Mouse (Mus musculus) urinary bladder, adult 18-20 months (tissue): Measurements from ENCODE around the gene Epha2.

ENCODE experiments used
- DNase-seq, 2 experiments: peaks; one replicate each; pipeline ENCODE4 v3.0.0; 2022; ENCODE audit warnings: low spot score in 2 of 2, mixed read lengths in 2 of 2

The Epha2 gene

DNA sequence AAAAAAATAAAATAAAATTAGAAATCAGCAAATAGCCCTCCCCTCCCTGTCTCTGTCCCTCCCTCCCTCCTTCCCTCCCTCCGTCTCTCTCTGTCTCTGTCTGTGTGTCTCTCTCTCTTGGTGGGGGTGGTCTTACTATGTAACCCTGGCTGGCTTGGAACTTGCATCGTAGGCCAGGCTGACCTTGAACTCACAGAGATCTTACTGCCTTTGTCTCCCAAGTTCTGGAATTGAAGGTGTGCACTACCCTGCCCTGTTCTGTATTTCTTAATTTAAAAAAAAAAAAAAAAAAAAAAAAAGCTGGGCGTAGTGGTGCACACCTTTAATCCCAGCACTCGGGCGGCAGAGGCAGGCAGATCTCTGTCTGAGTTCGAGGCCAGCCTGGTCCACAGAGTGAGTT lies 21.3 kb upstream of the Epha2 start:
- no peak for DNase-seq

DNA sequence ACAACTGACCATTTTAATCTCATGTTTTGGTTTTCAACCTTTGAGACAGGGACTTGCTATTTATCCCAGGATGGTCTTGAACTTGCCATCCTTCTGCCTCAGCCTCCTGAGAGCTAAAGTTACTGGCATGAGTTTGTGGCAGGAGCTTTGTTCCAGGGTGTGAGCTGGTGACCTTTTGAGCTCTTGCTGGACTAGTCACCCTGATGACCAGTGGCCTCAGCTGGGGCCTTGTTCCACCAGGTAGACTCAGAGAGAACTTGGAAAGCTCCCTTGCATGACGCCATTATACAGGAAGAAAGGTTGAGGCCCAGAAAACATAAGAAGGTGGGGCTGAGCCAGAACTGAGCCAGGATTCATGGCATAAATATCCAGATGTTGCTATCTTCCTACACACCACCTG lies 20.6 kb upstream of the Epha2 start:
- DNase-seq = no peak

DNA sequence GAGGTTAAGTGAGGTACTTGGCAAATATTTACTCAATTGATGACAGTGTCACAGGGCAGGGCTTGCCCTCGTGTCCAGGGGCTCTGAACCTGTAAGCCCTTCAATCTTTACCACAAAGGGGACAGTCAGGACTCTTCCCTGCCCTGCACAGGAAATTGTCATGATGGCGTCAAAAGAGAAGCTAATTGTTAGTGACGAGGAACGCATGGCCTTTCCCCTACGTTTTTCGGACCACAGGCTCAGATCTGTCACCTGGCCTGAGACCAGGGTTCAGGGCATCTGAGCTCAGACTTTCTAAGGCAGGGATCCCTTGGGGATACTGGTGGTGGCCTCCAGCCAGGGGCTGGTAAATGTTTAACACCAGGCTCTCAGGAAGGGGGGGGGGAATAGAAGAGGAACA lies 19.9 kb upstream of the Epha2 start:
- DNase-seq = no peak

DNA sequence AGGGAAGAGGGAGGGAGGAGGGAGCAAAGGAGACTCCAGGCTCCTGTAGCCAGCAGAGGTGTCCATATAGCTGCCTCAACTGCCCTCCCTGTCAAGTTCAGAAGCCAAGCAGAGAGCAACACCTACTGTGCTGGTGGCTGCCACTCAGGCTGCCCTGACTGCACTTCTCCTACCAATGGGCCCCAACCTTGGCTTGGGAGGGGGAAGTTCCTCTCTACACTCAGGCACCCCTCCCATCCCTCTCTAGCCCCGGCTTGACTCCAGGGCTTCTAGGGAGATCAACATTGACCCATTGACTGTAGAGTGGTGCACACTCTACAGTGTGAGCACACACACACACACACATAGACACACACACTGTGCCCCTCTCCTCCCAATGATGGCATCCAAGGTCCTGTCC lies 19.5 kb upstream of the Epha2 start:
- DNase-seq = no peak

DNA sequence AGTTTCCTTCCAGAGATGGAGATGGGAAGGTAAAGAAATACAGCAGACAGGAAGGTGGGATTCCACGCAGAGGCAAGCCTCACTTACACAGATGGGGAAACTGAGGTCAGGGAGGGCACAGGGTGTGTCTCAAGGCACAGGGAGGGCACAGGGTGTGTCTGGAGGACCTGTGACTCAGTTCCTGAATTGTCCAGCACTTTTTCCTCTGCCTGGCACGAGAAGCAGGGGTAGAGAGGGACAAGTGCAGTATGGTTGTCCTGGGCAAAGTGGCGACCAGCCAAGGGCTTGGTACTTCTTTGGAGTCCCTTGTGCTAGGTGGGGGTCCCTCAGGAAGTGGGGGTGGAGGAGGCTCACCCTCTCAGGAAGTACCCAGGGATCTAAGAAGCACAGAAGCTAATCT lies 19.0 kb upstream of the Epha2 start:
- DNase-seq = no peak

DNA sequence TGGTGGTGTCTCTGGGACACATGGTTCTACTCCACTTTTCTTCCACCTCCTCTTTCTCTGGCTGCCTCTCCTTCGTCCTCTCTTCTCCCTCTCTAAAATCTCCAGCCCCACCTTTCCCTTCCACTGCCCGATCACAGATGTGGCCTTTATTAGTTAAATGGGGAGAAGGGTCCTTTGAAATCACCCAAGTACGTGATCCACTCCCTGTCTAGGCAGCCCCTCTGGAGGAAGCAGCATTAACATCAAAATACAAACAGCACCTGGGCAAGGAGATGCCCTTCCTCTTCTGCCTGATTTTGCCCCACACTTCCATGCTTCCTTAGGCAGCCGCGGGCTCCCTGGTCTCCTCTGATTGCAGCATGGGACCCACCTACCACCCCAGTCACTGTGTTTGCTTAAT lies 18.4 kb upstream of the Epha2 start:
- DNase-seq = no peak

DNA sequence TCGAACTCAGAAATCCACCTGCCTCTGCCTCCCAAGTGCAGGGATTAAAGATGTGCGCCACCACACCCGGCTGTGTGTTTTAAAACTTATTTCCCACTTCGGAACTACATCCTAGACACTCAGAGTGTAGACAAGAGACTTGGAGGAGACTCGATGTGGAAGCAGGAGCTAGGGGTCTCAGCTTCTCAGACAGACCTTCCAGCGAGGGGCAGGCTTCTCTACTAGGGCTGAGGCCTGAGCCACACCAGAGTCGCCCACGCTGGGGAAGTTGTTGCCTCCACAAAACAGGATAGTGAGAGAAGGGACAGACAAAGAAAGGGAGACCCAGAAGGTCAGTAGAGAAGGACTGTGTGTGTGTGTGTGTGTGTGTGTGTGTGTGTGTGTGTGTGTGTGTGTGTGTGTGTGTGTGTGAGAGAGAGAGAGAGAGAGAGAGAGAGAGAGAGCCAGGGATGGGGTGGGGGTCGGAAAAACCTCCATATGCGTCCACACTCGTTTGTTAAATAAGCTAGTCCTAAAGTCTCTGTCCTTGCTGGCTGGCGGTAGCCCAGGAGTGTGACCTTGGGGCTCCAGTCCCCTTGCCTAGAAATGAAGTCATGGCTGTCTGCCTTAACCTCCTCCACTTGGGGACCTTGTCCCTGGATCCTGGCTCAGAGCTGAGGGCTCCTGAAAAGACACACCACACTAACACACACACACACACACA lies 17.7 kb upstream of the Epha2 start:
- no peak for DNase-seq

DNA sequence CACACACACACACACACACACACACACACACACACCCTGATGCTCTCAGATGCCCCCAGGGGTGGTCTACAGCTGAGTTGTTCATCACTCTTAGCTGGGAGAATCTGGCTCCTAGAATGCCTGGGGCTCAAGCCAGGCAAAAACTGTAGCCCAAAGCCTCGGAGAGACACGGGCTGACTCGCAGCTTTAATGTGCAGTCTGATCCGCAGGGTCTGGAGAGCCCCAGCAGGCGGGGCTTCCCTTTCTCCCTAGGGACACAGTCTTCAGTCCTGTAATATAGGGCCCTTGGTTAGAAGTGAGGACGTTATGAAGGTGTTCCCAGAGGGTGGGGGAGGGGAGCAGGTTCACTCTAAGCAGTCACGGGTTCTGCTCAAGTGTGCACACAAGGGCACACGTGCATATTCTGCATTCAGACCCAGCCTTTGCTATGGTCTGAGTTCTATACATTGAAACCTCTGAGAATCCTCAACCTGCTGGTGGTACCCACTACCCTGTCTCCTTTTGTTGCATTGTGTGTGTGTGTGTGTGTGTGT lies 17.1 kb upstream of the Epha2 start:
- no peak for DNase-seq

DNA sequence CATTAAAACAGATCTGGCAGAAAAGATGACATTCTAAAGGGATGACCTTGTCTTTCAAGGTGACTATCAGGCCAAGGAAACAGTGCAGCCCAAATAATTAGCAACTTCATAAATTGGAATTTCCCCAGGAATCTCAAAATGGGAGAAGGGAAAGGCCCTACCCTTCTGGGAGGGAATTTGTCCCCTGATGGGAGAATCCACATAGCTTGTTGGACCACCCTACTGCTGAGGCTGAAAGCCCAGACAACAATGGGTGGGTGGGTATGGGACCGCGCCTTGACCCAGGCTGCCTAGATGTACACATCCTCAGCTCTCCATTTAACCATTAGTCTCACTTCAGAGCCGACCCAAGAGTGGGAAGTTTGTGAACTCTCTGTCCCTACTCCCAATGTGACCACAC lies 16.6 kb upstream of the Epha2 start:
- no peak for DNase-seq

DNA sequence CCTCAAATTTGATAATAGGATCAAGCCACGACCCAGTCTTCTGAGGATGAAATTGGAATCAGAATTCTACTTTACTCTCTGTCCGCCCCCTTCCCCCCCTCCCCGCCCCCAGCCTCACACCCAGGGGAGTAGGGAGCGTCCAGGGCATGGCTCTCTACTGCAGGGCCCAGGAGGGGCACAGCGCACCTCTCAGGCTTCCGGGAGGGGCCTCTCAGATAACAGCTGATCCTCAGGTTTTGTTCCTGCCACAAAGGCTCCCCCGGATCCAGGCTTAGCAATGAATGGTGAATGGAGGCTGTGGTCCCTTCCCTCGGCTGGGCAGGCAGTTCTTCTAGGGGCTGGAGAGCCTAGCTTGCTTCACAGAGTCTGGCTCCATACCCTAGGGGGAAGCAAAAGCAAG lies 15.9 kb upstream of the Epha2 start:
- DNase-seq = no peak

DNA sequence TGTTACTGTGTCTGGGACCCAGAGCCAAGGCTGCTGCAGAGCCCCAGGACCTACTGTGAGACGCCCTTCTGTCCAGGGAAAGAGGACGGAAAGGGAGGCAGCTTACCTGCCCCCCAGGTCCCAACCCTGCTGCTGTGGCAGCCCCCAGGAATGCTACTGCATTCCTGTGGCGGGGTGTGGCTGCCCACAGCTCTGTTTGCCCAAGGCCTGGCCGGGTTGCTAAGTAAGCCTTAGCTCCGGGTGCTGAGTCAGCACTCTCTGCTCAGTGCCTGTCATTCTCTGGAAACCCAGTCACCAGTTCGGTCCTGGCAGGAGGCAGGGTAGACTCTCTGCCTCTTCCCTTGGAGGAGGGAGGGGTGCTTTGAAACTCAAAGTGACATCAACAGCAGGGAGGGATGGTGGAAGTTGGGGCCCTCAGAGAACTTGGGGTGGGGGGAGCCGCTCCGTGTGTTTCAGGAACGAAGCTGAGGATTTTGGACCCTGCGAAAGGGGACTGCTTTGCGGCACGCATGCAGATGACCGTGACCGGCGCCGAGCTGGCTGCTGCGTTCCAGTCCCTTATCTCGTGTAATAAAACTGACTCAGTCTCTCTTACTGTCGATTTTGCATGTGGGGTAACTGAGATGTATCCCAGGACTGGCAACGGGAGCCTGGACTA lies 14.1 kb upstream of the Epha2 start:
- DNase-seq = peak in 1 of 2 experiments; percentile 82

DNA sequence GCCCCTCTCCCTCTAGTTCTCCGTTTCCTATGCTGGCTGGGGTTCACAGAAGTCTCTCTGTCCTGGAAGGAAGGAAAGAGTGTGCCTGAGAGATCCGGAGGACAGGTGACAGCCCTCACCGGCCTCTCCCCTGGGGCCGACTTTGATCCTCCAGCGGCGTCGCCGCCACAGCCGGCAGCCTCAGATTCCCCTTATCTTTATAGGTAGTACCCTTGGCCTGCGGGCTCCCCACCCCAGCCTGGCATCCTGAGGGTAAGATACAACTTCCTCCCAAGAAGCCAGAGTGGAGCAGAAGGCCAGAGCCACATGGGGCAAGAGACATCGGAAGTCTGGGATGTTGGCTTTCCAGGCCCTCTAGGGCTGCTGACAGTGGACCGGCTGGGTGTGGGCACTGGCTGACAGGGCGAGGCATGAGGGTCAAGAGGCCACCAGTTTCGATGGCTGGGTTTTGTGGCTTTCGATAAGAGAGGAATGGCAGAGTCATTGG lies 13.5 kb upstream of the Epha2 start:
- DNase-seq = no peak

DNA sequence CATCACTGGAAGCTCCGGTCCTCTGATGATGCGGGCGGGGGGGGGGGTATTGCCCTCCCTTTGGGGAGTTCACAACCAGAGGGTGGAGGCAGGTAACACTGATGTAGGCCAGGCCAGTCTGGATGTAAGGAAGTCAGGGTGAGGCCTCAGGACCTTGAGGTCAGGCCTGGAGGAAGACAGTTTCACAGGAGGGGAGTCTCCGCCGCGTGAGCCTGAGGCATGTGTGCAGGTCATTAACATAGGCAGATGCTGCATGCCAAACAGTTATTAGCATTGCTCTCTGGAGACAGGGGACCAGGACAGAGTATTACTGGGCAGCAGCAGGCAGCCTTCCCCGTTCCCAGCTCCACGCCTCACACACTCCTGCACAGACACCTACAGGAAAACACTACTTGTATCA lies 12.9 kb upstream of the Epha2 start:
- DNase-seq = no peak

DNA sequence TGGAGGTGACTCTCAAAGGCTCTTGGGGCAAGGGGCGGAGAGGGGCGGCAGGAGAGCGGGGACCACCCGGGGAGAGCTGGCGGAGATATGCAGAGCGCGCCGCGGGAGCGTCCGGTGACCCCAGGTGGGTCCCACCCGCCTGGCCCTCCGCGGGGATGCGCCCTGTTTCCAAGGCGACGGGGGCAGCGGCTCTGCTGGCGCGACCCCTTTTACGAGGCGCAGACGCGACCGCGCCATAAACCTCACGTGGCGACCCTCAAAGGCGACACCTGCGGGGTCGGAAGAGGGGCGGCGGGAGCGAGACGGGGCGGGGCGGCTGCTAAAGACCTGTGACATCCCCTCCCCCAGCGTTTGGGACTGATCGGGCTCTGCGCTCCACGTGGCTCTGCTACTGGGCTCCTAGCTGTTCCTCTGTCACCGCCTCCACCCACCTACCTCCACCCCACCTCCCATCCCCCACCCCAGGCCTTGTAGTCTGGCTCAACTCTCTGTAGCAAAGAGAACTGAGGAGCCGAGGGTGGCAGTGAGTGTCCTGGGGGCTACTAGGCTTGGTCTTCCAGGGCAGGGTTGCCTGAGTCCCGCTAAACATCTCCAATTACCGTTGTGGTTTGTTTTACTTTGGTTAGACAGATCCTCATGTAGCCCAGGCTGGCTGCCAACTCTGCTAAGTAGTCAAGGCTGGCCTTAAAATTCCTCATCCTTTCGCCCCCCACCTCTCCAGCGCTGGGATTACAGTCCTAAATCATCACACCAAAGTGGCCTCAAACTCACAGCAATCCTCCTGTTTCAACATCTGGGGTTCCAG lies 9.3 kb upstream of the Epha2 start:
- DNase-seq = no peak

DNA sequence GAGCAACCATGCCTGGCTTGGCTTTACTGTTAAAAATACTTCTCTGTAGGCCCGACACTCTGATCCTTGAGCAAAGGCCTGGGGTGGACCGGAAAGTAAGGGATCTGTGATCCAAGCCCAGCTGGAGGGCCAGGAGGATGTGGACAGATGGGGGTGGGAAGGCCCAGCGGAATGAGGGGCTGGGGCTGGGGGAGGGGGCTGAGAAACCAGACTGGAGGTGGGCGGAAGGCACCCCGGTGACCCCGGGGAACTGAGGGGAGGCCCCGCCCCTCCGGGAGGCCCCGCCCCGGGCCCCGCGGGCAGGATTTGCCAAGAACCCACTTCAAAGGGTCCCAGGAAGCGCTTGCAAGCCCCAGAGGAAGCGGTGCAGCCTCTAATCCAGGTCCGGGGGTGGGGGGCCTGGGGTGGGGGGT lies 5.3 kb upstream of the Epha2 start:
- no peak for DNase-seq

DNA sequence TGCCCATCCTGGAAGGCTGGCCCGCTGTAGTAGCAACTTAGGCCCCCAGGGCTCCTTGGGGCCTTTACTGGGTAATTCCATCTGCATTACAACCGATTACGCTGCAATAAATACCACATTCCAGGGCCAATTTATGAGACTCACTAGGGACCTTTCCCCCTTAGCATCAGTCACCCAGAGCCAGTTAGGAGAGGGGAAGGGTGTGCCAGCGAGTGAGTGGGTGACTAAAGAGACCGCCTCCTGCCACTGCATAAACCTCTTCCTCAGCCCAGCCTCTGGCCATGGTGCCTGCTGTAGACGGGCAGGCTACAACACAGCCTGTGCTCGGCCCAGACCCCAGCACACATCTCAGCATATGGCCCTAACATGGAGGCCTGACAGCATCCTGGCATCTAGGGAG lies 3.1 kb upstream of the Epha2 start:
- no peak for DNase-seq

DNA sequence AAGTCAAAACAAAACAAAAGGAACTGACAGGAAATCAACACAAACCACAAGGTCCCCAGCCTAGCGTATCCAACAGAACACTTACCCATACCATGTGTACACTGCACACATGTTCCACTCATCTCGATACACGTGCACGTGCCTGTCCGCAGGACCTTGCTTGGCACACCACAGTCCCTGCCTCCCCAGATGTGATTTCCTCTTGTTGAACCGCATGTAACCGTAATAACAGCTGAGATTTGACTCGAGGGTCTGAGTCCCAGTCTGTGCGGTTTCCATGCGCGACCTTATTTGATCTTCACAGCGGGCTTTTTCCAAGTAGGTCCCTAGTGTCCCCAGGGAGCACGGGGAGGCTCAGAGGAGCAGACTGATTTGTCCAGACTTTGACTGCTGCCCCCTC lies 1.7 kb upstream of the Epha2 start:
- no peak for DNase-seq

DNA sequence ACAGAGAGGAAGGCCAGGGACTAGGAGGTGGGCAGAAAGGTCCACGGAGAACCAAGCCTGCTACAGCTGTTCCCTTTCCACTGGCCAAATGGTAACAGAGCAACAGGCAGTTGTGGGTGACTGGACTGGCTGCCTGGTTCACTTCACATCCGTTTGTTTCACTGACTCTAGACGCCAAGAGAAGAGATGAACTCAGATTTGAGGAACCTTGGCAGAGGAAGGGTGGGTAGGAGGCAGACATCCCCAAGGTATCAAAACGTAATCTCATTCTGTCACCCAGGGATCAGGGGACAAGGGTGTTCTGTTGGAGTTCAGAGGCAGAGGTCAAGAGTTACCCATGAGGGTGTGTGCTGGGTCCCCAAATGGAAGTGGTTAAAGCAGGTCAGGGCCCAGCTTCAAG lies 844 bp upstream of the Epha2 start:
- no peak for DNase-seq

DNA sequence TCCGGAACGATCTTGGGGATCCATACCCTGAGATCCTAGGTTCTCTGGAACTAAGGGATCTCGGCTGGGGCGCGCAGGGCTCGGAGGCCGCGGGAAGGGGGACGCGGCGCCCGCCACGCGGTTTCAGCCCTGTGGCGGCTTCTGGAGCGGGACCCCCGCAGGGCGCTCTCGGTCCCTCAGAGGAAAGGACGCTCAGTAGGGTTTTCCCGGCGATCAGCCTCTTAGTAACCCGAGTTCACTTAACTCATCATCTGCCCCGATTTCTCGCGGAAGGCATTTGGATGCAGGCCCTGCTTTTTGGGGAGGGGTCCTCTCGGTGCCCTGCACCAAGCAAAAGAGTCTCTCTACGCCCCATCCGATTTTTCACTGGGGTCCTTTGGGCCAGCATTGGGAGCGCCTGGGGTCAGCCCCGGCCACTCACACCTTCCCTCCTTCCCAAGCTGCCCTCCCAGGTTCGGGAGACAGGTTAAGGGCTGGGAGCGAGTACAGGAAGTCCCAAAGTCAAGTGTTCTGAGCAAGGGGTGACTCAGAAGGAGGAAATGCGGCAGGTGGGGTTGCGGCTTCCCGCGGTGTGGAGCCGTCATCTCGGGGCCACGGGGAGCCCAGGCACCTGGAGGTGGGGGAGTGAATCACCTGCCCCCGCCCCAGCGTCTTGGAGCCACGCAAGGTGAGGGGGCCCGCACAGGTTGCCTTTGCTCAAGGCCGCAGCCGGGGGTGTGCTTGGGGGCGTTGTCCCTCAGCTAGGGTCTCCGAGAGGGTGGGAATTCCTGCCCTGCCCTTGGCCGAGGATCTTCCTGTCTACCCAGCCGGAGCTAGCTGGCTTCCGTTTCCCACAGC lies 769 bp downstream of the Epha2 start:
- peak in 1 of 2 experiments; percentile 72 for DNase-seq

DNA sequence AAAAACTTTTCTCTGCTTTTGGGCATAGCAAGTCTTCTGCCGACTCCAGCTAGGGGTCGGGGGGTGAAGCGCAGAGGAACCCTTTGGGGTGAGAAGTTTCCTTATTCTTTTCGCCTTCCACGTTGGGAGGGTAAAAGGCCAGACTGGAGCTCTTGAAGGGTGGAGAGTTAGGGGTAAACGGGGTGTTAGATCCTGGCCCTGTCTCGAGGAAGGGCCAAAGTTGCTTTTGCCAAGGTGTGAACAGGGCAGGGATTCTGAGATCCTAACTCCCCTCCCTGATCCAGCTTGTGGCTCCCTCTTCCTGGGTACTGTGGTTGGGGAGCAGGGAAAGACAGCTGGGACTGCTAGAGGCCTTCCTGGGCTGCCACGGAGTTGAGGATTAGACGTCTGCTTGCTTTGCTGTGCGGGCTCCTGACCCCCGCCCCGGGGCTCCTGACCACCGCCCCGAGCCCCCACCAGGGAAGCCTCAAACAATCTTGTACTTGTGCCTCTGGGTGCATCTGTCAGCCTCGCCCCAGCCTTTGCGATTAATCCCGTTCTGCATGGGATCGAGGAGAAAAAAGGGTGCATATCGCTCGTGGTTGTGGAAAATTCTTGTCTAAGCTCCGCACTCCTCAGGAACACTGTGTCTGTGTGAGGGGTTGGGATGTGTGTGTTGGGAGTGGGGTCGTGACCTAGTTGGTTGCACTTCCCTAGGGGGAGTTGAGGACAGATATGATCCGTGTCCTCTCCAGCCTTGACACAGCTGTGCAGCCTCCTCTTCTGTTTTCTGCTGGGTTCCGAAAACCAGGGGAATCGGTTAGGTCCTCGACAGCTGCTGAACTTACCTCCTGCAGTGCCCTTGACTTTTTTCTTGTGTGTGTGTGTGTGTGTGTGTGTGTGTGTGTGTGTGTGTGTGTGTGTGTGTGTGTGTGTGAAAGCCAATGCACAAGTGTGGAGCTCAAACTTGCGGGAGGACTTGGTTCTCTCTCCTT lies 1.7 kb downstream of the Epha2 start:
- DNase-seq = no peak
